Mouse (Mus musculus) urinary bladder, adult 18-20 months (tissue): ENCODE measurements around the gene Arhgef9.
A peak's percentile ranks its signal among the peaks of the same experiment; 100 is the strongest.

Source experiments
- DNase-seq, 2 experiments: peaks; one replicate each; pipeline ENCODE4 v3.0.0; 2022; ENCODE audit warnings: low spot score in 2 of 2, mixed read lengths in 2 of 2

The Arhgef9 gene

DNA sequence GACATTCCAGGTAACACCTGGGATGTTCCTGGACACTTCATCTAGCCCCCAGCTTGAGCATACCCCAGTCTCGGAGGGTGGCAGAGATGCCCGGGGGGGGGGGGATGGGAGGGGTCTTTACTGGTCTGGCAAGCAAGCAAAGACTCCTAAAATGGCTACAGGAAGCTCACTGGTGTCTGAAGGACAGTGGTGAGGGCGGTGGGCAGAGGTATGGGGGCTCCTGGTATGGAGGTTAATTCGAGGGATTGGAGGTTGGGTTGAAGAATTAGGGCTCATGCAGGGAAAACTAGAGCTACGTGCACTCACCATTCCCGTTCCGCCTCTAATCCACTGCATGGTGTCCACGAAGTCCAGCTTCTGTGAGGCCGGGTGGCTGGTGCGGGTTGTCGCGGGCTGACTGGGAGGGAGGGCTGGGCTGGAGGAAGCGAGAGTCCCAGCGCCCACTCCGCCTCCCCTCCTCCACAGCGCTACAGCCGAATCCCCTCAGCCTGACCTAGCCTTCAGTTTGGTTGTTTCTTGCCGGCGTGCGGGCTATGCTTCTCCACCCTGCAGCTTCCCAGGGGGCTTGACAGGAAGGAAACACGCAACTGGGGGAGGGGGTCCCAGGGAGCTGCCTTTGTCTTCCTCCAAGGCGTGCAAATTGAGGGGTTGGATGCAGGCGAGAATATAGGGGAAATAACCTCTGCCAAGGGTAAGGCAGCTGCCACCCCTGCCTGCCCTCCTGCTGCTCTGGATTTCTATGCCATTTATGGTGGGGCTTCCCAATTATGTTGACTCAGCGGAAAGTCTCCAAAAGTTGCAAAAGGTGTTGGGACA, at the start of gene Arhgef9:
Gene Arhgef9, minus strand, starts transcription at position 753 of the 816 bp plus-strand sequence.
- DNase-seq = no peak

DNA sequence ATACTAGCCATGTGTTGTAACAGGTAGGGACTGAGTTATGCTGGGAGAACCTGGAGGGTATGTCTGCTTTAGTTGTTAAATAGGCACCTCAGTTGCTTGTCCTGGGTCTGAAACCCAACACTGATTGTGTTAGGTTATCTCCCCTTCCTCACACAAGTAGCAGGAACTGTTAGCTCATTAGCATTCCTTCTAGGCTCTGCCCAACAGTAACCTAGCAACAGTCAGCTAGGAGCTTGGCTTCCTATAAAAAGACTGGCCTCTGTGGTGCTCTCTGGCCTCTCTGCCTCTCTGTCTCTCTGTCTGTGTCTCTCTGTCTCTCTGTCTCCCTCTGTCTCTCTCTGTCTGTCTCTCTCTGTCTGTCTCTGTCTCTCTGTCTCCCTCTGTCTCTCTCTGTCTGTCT, 42.2 kb upstream of the Arhgef9 start:
- no peak for DNase-seq

DNA sequence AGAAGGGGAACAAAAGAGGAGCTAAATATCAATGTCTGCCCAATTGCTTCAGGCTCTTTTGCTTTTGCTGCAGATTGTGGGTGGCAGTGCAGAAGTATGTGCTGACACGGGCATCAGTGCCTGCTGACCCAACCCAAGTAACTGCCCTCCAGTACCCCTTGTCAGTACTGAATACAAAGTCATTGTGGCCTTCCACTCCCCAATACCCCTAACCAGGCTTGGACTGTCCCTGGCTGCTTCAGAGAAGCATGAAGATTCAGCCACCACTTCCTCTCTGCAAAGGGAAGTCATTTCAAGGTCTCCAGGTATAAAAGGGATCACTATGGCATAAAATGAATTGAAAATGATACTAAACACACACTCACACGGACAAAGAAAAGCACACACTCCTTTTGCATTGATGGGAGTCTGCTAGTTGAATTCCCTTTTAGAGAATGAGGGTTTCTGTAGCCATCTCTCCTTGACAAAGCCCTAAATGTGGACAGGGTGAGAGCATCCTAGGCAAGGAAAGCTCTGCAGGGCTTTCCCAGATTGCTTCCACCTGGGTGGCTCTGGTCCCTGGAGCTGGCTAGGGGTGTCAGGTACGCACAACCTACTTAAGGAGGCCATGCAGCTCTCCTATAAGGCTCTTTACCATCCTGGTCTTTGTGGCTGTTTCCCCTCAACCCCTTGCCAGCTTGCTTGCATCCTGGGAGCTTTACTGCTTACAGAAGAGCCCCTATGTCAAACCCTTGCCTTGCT, 1.1 kb downstream of the Arhgef9 start:
- no peak for DNase-seq

DNA sequence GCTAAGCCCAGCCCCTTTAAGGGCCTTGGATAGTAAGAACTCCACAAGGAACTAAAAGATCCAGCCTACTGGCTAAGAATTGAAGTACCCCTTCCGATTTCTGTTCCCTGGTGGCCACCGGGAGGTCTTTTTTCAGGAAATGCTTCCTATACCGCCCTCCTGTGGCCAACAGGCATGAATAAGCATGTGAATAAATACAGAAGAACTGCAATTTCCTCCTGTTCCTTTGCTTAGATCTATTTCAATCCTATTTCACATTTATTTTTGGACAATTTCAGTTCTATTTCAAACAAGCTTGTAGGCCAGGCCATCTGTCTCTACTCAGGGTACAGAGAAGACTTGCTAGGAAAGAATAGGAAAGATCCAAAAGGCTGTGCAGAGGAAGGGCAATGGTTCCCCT, 20.7 kb downstream of the Arhgef9 start:
- peak in 1 of 2 experiments; percentile 14 for DNase-seq

DNA sequence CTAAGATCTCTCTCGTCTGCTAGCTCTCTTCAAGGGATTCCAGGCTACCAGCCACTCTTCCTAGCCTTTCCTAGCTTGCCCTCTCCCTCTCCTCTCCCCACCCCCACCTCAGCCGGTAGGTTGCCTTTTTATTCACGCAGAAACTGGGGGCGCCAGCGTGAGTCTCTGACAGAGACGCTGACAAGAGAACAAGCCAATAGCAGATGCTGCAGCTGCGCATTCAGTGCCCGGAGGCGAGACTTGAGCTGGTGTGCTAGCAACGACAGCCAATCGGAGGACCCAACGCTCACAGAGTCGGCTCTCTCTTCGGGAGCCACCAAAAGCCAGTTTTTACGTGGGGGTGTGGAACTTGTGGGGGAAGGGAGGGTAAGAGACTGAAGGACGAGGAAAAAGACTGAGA, 30.3 kb downstream of the Arhgef9 start:
- DNase-seq = peak; percentile 35 to 81

DNA sequence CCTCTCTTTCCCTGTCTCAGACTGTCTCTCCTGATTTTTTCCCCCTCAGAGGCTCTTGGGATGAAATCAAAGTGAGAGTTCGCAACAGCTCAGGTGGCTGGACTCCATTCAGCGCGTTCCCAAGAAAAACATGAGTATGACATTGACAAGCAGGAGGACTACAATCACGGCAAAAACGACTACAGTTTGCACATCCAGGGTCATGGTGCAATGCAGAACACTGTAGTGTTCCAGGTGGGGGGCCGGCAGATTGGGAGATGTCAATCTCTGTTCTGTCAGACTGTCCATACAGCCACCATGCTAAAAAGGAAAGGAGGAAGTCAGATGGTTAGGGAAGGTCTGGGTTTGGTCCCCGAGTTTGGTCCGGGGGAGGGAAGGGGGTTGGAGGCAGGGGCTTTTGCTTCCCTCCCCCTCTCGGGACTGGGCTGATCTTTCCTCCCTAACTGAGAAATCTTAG, 31.0 kb downstream of the Arhgef9 start:
- peak in 1 of 2 experiments; percentile 17 for DNase-seq

DNA sequence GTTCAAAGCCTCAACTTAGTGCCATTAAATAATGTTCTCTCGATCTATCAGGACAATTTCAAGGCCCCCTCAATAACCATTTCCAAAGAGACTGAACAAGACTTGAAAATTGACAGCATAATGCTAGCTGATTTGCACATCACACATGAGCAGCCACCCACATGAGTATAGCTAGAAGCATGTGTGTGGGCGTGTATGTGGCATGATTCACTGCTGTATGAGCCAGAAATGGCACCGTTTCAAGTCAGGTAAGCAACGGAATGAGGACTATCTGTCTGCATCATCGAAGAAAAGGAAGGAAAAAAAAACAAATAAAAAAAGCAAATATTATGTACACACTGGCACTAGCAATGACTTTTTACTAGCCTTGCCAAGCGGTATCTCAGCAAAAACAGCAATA, 32.5 kb downstream of the Arhgef9 start:
- DNase-seq = no peak

DNA sequence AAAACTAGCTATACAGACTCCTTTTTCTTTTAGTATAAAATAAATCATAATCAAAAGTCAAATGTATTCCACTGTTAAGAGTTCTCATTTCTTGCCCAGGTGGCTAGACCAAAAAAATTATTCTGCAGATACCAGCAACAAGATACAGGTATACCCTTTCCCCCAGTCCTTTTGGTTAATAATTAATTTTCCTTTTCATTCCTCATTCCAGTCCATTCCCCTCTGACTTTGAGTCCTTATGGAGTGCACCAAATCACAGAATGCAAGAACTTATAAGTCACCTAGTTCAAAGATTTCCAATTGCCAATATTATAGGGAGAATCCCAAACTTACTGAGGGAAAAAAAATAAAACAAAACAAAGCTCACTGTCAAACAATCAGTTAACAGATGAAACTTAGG, 33.2 kb downstream of the Arhgef9 start:
- DNase-seq = no peak

DNA sequence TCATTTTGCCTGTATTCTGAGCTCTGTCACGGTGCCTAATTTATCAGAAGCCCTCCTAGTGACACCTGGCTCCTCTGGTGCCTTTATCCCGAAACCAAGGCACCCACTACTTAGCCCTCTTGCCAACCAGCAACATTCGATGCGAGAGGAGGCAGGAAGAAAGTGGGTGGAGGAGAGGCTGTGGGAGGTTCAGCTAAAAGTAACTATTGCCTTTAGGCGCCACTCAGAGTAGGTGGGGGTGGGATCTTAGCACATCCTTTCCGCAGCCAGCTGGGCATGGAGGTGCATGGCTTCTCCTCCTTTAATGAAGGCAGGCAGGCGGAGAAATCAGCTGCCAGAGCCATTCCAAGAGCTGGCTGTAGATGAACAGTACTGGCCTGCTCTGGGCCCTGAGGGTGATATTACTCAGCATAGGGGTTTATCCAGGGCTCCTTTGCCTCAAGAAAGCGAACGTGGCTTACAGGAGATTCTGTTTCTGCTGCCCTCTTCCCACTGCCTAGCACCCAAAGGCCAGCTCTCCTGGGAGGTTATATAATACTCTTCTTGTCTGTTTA, 39.7 kb downstream of the Arhgef9 start:
- DNase-seq = no peak

DNA sequence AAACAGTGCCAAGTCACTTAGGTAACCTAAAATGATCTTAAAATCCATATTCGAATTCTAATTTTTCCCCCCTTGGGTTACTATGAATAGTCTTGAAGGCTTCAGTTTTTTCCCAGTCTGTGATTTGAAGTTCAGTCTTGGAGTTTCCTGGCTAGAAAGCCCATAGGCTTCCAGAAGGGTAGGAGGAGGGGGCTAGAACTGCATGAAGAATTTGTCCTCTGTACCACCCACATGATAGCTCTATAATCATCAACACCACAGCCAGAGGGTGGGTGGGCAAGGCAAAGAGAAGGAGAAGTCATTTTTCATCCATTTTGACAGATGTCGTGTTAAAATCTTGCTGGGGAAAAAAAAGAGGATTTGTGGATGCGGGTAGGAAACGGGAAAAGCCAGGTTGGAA, 58.0 kb downstream of the Arhgef9 start:
- no peak for DNase-seq

DNA sequence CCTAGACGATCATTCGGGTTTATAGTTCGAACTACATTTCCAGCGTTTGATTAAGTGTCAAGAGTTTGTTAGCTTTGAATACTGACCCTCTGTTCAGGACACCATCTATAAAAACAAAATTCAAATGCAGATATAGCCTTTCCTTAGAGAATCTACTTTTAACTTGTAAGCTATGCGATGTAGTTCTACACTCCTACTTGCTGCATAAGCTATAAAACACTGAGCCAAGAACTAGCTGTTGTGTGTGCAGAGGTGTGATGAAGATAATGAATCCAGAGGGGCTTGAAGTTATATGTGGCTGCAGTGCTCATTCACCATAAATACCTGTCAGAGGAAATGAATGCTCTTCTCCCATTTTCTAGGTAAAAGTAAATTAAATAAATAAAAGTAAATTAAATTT, 63.2 kb downstream of the Arhgef9 start:
- no peak for DNase-seq

DNA sequence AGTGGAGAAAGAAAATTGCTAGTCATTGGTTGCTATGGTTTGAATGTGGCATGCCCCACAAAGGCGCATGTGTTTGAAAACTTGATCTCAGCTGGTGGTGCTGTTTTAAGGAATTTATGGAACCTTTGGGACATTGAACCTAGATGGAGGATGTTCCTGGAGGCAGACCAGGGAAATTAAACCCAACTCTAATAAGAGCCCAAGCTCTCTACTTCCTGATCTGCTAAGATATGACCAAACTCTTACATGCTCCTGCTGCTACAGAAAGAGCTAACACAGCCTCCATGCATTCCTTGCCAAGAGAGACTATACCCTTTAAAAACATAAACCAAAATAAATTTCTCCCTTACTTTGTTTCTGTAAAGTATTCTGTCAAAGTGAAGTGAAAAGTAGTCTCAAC, 63.7 kb downstream of the Arhgef9 start:
- no peak for DNase-seq

DNA sequence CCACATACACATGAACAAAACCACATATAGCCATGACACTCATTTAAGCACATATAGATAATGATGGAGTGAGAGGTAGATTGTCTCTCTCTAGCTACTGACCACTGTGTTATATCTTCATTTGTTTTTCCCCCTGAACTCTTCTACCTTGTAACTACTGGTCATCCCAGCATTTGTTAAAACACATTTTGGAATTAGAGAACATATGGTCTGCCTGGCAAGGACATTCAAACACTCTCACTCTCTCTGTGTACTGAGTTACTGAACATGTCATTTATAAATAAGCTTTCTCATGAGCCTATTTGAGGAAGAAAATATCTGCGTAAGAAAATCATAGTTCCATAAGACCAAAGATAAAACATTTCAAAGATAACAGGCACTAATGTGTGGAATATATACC, 64.9 kb downstream of the Arhgef9 start:
- DNase-seq = no peak

DNA sequence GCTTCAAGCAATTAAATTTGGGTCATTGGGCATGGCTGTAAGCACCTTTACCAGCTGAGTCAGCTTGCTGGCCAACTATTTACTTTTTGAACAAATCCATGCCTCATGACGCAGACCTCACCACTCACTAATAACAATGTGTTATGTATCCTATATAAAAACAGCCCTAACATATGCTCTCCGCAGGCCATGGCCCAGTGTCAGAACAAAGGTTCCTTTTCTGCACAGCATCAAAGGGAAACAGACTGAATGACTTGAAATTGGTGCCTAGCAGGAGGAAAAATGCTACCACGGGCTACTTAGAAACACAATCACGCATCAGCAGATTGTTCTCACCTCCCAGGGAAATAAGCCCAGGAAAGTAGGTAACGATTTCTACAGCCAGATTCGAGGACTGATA, 73.2 kb downstream of the Arhgef9 start:
- no peak for DNase-seq

DNA sequence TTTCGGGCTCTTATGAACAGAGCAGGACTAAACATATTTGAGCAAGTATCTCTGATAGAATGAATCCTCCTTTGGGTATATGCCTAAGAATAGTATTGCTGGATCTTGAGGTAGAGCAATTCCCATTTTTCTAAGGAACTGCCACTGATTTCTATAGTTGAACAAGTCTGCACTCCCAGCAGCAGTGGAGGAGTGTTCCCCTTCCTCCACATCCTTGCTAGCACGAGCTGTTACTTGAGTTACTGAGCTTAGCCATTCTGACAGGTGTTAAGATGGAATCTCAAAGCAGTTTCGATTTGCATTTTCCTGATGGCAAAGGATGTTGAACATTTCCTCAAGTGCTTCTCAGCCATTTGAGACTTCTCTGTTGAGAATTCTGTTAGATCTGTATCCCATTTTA, 92.3 kb downstream of the Arhgef9 start:
- no peak for DNase-seq

DNA sequence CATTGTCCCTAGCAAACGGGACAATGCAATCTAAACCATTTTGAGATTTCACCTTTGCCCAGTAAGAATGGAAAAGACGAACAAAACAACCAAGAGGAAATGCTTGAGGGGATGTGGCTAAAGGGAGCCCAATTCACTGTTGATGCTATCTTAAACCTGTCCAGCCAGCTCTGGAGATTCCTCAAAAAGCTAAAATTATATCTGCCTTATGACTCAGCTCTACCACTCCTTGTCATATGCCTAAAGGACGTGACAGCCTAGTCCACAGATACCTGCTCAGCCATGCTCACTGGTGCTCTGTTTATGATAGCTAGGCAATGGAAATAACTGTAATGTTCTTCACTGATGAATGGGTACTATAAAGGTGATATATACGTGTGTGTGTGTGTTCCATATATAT, 109.0 kb downstream of the Arhgef9 start:
- DNase-seq = peak in 1 of 2 experiments; percentile 26

DNA sequence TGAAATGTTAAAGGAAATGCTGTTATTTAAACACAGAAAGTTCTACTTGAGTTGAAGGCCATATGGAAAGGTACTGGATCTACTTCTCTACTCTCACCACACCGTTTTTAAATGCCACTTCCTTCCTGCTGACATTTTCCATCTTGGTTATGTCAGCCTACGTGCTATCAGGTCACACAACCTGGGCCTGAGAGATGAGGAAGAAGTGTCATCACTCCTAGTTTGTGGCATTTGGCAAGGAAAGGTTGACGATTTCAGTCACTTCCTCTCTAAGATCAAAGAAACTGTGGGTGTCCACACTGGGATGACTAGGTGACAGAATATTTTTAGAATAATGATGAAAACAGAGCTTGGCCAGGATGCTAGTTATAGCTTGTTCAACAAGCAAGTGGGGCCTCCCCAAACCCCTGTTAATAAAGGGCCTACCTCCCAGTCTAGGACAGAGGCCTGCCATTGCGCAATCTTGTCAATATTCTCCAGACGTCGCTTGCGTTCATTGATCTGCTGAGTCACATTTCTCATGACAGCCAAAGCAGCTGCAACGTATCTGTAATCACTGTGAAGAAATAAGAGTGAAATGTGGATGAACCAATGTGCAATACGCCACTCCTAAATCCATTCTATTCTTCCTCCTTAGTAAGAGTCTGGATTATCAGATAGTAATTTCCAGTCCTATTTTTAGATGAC, 119.5 kb downstream of the Arhgef9 start:
- no peak for DNase-seq

DNA sequence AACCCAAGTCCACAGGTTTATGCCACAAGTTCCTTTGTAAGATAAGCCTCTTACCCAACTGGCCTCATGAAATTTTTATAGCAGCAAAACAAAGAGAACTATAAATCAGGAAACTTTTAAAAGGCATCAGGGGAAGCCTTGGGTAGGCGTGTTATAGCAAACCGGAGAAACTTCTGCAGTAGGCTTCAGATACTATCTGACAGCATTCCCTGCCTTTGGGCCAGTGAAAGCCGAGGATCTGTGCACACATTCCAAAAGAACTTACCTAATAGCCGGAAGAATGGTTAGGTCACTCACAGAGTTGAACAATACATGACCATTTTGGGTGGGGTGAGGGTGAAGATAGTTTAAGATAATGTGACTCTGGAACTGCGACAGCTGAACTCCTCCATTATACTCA, 168.7 kb downstream of the Arhgef9 start:
- no peak for DNase-seq

DNA sequence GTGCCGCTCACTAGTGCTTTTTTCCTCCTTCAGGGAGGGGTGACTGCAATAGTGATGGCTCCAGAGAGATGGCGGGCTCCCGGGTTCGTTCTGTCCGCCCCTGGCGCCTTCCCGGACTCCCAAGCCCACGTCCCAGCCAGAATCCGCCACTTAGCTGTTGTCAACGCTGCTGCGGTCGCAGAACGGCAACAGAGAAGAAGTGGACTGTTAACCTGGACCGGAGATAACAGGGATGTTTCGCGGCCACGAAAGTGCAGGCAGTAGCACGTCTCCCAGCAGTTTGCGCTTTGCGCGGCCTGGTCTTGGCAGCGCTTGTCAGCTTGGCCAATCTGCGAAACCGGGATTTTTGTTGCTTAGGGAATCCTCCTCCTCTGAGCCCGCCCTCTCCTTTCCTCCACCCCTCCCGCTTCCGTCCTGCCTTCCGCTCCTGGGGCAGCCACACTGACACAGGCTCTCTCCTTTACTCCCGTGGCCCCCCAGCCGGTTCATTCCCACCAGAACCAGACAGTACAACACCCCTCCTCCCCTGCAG, 170.2 kb downstream of the Arhgef9 start, which contains the start of gene Spin4:
Gene Spin4, minus strand, starts transcription at position 322 of the 532 bp plus-strand sequence.
- DNase-seq = peak; percentile 47 to 70

DNA sequence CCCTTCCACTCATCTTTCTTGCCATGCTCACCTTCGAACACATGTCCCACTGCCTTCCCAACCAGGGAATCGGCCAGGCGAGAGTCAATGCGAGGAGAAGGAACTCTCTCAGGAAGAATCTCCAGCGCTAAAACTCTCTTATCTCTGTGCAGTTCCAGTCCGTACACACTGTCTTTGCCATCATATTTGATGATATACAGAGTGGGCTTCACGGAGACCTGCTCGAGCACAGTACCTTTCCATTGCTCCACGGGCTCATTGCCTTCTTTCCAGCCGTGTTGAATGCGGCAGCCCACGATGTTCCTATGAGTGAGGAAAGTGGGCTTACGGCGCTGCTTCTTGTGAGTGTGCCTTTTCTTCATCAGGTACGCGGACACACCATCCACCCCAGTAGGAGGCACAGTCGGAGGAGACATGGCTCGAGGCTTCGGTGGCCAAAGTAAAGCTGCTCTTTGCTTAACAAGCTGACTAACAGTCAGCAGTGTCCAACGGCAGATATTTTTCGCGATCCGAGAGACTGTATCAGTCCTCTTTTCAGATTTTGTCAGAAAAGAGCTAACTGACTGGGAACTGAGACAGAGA, 170.8 kb downstream of the Arhgef9 start:
- peak in 1 of 2 experiments; percentile 1 for DNase-seq

DNA sequence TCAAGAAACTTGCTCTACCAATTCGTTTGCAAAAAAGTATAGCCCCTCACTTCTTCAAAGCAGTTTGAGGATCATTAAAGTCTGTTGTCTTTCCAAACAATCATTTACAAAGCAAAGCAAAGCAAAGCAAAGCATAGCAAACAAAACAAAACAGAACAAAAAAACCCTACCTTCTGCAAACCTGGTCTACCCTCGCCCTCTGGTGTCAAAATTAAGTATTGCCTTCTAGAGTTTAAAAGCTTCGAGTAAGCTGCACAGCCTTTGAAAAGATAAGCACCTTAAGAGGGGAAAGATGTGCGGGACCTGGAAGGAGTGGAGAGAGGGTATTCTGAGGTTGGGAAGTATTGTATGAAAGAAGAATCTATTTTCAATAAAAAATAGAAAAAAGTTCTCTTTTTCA, 184.6 kb downstream of the Arhgef9 start:
- no peak for DNase-seq
